Mouse (Mus musculus) cerebellum, postnatal 36 days (tissue): ENCODE measurements around the gene Plac1.

Source experiments
- DNase-seq, 2 experiments: peaks; one replicate each; pipeline ENCODE4 v3.0.0; 2021 to 2022; ENCODE audit warnings: mixed read lengths in 2 of 2

Plac1 gene

DNA sequence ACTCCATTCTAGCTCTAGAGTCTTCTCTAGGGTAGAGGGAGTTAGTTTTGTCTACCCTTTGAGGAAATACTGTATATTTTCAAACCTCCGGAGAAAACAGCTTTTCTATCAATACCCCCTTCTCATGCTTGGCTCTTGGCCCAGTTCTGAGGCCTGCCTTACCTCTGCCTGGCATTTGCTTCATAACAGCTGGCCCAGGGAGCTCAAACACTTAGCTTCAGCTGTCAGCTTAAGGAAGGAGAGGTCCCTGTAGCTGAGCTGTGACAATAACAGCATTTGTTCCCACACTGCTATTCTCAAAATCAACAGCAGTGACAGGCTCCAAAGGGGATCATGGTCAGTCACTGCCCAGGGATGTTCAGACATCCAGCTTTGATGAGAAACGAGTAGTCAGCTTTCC is 138.7 kb downstream of the Plac1 start:
- DNase-seq = no peak

DNA sequence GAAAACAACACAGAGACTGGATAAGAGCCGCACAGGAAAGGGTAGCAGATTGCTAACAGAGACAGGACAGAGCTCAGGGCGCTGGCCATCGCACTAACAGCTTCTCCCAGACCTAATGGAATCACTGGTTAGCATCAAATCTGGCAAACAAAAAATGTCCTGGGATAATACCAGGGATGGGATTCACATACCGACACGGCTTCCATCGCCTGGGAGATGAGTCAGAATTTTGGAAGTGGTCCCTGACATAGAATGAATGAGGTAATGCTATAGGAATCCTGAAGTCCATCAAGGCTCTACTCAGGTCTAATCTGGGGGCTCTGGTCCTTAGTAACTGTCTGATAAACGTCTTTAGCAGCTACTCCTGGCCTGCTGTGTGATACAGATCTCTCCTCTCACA is 140.0 kb downstream of the Plac1 start:
- no peak for DNase-seq

DNA sequence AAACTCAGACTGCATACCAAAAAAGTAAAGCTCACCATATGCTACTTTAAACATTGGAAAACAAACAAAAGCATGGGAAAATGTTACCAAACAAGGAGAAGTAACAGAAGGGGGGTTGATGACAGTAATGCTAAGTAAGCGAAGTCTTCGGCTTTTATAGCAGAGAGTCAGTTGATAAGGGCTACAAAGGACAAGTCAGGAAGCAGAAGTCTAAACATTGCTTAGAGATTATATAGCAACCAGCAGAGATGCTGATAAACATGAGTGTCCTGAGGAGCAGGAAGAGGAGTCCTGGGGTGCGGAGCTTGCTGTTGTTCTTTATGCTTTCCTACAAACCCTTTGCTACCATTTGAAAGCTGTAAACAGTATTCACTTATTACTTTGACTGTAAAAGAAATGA is 140.6 kb downstream of the Plac1 start:
- no peak for DNase-seq

DNA sequence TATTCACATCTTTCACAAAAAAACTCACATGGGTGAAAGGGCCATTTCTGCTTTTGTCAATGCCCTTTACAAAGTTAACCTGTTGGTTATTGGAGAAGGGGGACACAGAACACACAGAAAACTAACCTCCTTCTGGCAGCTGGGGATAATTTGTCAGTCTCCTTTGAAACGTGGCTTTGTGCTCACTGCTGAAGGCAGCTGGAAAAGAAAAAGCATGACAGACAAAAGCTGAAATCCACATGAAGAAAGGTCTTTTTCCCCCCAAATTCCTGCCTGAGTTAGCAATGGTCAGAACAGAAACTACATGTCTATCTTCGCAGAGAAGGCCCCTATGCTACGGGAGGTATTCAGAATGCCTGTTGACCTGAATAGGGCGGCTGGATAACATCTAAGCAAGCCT is 141.6 kb downstream of the Plac1 start:
- no peak for DNase-seq

DNA sequence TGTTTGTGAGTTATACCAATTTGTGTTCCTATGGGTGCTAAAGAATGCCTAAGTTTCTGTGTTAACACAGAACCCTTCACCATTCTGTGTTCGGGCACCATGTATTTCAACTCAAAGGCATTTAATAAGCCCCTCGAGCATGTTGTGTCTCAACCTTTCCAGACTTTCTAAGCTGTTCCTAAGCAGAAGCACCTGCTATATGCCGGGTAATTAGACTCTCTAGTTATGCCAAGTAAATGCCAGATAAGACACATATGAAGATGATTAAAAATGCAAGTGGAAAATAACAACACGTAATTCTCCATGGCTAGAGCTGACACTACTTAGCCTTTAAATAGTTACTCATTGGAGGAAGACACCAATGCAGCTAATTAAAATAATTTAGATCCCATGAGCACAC is 142.1 kb downstream of the Plac1 start:
- DNase-seq = no peak

DNA sequence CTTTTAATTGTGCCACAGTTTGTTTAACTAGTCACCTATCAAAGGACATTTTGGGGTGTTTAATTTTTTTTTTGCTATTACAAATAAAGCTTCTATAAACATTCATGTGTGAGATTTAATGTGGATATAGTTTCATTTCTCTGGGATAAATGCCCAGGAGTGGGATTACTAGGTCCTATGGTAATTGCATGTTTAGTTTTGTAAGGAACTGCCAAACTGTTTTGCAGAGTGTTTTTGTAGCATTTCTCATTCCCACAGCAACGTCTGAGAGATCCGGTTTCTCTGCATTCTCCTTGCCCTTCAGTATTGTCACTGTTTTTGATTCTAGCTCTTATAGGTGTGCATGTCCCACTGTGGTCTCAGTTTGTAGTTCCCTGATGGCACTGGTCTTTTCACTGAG is 146.5 kb downstream of the Plac1 start:
- DNase-seq = no peak

DNA sequence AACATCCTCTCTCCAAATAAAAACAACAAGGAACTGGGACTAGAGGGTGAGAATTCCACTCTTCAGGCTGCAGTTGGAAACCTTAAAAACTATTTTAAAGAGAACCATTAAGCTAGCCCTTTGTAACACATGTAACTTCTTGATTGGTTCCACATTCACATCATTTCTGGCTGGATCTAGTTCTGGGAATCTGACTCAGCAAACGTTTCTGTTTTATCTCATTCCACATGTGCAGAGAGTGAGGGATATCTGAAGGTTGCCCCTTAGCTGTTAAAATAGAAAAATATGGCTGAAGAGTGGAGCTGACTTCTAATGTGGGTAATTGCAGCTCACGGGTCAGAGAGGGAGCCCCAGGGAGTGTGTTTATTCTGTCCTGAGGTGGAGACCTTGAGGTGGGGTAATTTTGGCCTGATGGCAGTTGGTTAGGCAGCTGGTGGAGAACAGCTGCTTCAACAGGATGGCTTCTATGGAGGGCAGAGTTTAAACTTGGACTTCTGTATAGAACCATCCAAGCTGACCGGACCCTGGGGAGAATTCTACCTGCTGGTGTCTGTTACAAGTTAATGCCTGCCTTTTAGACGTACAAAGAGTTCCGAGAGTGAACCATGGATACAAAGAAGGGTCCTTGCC is 151.1 kb downstream of the Plac1 start:
- no peak for DNase-seq

DNA sequence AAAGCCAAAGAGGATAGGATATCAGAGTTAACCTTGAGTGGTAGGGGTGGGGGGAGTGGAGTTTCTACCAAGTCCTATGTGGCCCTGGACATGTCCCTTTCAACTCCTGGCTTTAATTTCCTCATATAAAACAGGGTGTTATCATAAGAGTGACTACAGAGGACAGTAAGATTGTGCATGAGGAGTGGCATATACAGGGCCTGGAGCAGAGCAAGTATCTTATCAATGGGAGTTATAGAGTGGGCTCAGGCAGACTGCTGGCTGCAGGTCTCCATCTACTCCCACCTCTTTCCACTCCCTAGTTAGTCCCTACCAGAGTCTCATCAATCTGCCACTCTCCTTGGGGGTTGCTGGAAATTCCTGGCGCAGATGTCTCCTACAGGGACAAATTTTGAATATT is 152.7 kb downstream of the Plac1 start:
- no peak for DNase-seq

DNA sequence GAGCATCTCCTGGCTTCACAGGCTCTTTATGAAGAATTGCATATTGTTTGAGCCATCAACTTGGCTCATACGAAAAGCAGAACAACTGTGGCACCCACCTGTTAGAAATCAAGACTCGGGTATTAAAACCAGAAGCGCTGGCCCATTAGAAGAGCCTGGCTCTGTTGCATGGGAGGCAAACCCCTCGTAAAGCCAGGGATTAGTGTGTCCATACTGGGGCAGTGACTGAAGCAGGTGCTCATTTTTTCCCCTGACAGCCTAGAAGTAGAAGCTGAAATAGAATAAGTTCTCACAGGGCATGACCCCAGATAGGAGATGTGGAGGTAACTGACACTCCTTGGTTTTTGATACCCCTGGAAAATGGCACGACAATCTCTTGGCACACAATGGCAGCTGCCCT is 154.4 kb downstream of the Plac1 start:
- no peak for DNase-seq

DNA sequence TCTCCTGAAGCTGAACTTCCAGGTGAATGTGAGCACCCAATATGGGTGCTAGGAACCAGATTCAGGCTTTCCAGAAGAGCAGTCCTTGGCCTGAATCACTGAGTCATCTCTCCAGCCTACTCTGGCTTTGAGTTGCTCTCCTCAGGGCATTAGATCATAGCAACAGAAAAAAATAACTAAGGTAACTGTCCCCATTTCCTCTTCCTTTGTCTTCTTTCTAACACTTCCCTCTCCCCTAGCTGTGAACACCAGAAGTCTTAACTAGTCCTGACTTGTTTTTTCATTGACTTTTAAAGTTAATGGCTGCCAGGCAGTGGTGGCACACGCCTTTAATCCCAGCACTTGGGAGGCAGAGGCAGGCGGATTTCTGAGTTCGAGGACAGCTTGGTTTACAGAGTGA is 175.5 kb downstream of the Plac1 start:
- DNase-seq = no peak

DNA sequence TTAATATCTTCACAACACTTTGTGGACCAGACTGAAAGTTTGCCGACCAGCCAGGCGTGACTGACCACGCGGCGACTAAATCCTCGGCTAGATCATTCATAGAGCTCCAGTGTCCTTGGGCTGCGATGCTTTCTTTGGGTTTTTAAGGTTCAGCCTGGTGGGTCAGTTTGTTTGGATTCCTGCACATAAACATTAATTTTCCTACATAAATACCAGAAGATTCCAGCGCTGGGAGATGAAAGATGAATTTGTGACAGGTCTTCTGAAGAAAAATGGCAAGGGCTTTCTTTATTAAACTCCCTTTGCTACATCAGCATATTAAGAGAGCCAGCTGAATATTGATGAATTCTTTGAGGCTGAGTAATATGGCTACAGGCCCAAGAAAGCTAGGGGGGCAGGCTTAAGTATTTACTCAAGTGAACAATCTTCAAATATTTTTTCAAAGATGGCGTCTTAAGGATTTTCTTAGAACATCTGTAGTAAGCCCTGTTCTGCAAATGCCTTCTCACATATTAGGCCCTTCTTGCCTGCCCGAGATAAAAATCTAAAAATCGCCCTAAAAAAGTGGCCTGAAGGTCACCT is 180.4 kb downstream of the Plac1 start:
- DNase-seq = no peak

DNA sequence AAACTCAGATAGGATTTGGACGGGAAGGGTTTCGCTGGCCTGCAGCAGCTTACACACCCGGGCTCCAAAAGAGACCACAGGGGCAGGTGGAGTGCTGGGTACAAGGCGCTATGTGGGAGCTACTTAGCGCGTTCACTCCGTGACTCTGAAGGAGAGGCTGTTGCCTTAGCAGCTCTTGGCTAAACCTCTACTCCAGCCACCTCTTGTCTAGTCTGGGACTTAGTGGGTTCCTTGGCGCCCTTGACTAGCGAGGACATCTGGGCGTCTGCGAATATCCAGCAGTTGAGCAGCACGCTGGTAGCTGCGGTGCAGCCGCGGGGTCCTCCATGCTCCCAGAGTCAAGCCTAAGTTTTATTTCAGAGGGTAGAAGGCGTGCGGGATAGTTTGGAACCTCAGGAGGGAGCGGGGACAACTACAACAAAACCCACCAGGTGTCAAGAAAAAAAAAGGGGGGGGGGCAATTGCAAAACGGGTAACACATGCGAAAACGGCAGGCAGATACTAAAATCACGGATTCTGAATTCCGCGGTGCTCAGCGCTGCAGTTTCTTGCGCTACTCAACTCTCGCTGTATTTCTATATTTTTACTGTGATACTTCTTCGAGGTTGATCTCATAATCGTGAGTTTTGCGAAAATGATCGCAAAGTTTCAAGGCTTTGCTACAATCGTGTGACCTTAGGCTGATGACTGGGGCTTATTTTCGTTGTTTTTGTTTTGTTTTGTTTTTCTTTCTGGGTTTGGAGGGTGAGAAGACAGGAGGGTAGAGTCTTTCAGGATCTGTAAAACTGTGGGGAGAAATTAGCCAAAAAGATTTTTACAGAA is 181.2 kb downstream of the Plac1 start:
- peak in 1 of 2 experiments; percentile 5 for DNase-seq

DNA sequence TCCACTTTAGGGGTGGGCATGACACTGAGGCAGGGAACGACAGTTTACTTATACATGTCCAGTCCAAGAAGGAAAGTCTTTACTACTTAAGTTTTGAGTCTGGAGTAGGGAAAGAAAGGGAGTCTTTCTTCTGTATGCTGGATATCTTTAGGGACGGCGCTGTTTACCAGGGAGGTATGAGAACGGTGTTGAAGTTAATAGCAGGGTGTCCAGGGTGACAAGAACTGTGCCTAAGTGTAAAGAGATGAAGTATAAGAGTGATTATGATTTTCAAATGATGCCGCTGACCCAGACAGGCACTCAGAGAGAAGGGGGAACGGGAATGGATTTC is 182.2 kb downstream of the Plac1 start:
- no peak for DNase-seq

DNA sequence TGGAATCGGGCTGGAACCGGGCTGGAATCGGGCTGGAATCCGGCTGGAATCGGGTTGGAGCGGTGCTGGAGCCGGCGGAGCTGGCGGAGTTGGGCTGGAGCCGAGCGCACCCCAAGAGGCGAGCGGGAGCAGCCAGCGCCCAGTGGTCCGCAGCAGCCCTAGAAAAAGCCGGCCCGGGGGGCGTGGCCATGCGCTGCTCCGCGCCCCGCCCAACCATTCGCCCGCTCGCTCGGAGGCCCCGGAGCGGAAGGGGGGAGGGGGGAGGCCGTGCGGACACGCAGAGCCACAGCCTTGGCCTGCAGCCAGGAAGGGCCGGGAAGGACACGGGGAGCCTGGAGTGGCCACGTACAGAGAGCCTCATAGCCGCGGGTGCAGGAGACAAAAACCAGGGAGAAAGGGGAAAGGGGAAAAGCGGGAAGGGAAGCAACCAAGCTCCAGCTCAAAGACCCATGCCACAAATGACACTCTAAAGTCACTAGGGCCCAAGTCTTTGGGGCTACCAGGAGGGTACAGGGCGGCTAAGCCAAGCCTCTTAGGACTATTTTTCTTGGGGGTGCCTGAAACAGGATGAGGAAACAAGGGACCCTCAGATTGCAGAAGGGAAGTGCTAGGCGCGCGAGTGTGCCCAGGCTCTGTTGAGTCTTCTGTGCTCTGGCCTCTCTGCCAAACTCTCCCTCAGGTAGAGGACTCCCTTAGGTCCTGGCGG is 182.7 kb downstream of the Plac1 start:
- peak; percentile 30 to 45 for DNase-seq

DNA sequence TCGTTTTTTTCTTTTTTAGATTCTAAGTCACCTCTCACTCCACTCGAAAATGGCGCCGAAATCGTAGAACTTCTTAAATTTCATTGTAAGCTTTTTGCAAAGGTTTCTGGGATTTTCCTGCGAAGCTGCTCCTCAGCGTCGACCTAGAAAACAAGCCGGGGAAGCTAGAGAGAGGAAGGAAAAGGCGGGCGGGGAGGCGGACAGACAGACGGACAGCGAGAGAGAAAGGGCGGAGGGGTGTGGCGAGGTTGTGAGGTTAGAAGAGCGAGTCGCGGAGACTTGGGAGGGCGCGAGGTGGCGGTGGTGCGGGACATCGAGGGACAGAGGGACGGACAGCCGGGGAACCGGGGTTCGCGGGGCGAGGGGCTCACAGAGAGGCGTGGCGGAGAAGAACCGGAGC is 183.3 kb downstream of the Plac1 start:
- DNase-seq = peak in 1 of 2 experiments; percentile 5

DNA sequence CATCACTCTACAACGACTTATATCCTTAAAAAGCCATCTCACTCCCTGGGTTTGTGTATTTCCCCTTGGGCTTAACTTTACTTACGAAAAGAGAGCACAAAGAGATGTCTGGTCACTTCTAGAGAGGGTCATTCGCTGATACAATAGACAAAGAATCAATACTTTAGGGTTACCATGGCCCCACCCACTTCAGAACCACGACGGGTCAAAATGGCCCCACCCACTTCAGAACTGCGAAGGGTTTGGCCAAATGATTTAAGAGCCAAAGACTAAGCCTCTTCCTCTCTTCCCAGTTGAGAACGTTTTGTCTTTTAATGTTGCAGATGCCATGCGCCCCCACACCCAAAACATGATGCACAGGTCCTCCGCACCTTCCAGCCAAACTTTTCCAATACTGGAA is 184.1 kb downstream of the Plac1 start:
- peak in 1 of 2 experiments; percentile 7 for DNase-seq

DNA sequence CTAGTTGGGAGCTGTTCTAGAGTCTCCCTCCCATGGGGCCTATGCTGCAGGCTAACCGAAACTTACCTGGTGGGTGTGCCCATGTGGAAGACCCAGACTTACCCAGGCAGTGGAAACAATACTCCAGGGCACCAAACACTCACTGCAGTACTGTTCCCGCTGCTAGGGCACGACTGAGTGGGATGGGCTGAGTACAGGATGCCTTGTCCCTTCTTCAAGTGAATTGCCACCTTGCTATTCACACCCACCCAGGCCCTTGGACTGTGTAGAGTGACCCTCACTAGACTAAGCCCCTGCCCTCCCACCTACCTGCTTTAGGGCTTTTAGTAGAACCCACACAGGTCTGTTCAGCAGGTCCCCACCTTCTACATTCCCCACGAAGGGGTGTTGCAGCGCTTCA is 186.0 kb downstream of the Plac1 start:
- DNase-seq = no peak

DNA sequence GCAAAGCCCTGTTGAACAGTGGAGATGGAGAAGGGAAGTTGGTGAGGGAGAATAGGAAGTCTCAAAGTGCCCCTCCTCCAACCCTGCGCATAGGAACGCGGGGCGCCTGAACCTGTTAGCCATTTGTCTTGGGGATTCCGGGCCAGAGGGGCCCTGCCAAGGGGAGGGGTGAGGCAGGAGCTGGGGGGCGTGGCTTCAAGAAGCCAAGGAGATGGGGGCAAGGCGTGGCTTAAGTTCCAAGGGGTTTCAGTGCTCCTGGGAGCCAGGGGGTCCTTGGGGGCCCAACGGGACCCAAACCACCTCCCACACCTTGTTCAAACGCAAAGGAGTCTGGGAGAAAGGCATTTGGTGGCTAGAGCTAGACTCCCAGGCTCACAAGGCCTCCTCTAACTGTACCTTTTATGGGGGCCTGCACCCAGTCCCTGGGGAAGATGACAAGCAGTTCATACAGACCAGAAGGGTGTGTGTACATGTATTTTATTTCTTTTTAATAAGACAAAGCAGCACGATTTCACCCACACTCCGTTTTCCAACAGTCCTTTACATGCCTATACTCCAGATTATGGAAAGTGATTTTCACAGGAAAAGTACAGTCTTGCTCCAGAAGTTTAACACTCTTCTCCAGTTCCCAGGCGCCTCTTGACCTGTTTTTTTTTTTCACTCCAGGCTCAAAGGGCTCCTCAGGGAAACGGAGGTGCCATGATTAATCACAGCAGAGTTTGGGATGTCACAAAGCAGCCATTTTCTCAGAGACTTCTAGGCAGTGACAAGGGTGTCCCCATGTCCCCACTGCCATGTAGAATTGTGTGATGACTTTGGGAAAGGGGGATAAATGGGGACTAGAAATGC is 187.0 kb downstream of the Plac1 start:
- DNase-seq = no peak

DNA sequence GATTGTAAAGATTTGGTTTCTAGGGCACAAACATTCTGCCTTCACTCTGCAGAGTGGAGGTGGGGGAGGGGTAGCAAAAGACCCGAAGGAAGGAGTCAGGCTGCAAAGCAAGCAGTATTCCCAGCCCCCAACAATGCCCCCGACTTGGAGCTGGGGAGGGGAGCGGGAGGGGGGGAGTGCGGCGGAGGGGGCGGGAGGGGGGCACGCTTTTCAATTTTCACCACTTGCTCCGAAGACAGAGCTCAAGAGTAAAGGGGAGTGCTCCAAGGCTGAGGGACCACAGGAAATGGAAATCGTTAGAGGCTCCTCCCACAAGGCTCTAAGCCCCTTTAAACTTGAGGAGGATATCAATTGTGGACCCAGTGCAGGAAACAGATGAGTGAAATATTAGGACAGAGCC is 189.6 kb downstream of the Plac1 start:
- DNase-seq = no peak

DNA sequence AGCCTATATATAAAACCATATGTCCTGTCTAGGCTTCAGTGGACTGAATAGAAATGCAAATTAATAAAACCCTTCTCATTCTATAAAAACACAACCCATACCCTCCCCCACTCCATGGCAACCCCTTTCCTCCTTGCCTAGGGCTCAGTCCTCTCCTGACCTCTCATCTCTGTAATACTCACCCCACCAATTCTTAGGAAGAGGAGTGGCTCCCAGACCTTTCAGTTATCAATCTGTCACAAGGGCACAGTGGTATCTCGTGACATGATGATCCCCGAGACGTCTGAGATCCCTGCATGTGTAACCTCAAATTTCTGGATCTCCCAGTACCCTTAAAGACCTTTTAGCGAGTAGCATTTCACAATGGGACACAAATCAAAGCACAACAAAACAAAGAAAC is 190.7 kb downstream of the Plac1 start:
- DNase-seq = no peak

DNA sequence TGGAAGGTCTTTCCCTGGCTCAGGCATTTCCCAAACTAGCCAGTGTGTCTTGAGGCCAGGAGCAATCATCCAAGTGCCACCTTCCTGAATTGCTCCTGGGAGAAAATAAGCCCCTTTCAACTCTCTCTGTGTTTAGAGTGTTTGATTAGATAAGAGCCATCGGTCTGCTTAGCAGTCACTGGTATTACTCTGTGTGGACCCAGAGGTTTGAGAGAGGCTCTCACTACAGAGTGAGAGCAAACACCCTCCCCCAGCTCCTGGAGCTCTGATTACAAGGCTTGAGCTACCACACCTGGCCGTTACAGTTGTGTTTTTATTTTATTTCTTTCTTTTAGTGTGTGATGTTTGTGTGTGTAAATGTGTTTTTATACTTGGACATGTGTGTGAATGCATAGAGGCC is 193.0 kb downstream of the Plac1 start:
- no peak for DNase-seq

DNA sequence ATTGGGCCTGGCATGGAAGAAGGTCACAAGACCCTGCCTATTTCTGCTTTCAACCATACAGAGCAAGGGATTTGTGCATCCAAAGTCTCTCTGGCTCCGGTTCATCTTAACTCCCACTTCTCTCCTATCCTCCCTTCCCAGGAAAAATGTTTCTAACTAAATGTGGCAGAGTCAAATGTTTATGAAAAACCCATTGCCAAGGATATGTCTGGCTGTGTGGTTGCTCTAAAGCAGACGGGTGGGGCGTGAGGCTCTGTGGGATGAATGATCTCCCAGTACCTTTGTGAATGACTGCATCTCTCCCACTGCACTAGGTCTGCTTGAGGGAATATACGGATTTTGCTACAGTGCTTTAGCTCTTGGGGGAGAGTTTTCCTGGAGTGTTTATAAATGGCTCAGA is 193.9 kb downstream of the Plac1 start:
- DNase-seq = no peak
